Mouse (Mus musculus) retina, adult 2 months (tissue): ENCODE data around the gene Mb21d2.
A peak's percentile ranks its signal among the peaks of the same experiment; 100 is the strongest.

Source experiments
- DNase-seq: peaks from one replicate; pipeline ENCODE4 v3.0.0-alpha.2; 2012; ENCODE audit warnings: low read depth, low spot score

The Mb21d2 gene

DNA sequence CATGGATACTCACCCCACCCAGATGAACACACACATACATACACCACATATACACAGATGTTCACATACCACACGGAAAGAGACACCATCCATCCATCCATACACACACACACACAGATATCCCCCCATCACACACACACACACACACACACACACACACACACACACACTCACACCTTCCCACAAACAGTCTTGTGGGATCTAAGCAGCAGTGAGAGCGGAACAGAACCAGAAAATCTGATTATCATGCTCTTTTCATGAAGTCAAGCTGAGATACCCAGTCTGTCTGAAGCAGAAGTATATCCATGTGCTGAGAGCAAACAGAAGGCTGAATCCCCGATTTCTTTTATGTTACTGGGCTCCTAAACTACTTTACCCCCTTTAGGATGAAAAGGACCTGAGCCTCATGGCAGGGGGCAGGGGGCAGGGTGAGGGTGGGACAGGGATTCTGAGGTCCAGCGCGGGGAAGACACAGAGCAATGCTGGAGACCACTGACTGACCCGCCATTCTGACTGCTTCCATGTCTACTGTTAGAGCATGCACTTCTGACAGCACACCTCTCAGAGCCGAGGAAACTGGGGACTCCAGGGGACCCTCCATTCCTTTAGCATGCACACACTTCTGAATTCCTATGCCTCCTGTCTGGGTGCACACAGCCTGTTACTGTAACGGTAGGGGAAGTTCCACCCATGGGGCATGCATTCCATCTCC, 62.7 kb downstream of the Mb21d2 start:
- DNase-seq: no peak

DNA sequence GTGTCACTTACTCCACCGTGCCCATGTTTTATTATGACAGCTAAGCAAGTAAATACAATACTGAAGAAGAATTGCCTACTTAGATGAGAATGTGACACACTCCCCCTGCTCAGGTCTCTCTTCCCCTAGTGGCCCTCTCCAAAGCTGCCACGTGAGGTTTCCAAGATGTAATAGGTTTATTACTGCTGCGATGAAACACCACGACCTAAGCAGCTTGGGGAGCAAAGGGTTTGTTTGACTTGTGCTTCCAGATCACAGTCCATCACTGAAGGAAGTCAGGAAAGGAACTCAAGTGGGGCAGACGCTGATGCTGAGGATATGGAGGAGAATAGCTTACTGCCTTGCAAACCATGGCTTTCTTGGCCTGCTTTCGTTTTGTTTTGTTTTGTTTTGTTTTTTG, 65.9 kb downstream of the Mb21d2 start:
- no peak for DNase-seq

DNA sequence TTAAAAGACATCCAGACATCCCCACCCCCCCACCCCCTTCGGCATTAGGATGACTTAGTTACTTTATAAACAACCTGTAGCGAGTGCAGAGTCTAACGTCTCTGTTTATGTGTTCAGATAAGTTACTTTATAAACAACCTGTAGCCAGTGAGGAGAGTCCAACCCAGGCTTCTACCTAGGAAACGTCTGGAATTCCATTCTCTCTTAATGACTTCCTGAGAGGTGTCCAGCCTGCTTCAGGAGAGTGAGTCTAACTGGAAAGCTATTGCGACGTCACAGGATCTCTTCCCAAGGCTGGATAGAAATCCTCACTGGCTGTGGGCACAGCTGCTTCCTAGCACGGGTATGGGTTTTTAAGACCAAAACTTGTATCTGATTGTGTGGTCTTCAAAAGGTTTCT, 67.4 kb downstream of the Mb21d2 start:
- no peak for DNase-seq

DNA sequence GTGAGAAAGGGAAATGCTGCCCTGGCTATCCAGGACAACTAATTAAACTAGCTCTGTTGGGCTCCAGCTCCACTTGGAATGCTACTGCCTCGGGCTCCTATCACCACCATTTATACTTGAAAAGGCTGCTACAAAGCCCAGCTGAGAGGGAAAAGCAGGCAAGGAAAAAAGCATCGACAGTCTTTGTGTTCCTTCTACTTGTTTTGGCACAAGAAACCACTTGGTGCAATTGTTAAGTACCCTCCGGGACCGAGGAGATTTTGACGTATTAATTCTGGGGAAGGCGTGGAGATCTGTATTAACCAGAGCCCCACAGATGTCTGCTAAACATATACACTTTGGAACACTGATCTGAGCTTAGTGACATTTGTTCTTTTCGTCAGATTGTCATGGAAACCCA, 69.8 kb downstream of the Mb21d2 start:
- DNase-seq: no peak

DNA sequence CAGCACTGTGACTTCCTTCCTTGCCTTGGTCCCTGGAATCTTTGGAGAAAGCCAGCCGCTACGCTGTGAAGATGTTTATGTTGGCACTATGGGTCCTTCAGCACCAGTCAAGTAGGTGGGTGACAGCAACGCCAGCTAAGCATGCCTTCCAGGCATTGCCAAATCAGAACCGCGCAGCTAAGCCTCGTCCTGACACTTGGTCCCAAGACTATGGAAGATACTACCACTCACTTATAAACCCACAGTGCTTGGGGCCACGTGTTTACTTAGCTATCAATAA, 70.5 kb downstream of the Mb21d2 start:
- DNase-seq: no peak

DNA sequence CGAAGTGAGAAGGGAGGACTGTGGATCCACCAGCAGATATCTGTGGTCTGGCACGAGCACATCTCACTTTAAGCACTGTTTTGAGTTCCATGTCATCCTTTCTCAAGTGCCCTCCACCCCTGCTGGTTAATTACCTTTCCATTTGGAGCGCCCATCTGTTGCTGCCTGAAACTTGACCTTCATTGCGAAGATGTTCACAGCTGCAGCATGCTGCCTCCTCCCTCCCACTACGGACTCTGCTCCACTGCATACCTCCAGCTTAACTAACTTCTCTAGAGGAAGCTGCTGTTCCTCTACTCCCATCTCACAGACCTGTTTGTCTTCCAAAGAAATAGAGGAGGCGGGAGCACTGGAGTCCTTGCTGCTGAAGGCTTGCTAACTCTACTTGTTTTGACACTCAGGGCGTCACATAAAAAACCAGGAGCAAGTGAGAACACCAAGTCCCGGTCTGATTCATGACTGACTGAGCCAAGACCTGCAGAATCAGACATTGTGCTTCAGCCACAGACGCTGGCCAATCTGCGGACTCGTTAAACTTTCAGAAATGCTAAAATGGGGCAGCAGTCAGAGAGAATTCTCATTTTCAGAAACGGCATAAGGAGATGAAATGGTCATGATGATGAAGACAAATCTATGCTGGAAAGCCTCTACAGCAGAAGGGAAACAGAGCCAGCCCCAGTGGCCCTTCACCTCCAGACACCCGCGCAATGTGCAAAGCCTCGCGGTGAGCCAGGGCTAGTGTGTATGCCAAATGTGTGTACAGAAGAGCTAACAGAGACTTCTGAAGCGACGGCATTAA, 71.1 kb downstream of the Mb21d2 start:
- DNase-seq: no peak

DNA sequence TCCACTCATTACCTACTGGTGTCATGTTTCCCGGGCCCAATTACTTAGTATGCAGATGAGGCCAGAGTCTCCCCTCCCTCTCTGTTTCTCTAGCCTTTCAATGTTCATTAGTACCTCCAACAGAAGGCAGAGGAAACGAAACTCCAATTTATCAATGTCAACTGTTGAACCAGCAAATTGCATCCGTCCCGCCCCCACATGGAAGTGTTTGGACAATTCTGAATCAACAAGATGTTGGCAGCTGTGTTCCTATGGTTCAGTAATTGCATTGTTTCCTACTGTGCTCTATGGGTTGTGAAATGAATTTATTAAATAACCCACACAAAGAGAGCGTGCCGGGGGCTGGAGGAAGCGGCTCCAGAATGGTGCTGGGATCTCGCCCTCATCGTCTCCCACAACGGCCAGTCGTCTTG, 78.1 kb downstream of the Mb21d2 start:
- no peak for DNase-seq

DNA sequence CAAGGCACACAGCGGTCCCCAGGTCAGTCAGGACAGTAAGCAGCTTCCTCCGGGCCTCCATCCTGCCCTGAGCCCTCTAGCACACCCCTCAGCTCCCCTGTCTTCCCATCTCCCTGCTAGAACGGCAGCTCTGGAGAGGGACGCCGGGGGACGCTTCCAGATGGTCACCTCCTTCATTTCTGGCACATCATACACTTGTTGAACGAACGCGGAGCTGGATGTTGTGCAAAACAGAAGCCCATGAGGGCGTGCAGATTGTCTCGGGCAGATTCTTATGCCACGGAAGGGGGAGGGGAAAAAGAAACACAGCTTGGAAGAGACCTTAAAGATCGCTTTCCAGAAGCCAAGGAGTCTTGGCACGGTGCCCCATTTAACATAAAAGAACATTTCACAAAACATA, 78.6 kb downstream of the Mb21d2 start:
- DNase-seq: no peak

DNA sequence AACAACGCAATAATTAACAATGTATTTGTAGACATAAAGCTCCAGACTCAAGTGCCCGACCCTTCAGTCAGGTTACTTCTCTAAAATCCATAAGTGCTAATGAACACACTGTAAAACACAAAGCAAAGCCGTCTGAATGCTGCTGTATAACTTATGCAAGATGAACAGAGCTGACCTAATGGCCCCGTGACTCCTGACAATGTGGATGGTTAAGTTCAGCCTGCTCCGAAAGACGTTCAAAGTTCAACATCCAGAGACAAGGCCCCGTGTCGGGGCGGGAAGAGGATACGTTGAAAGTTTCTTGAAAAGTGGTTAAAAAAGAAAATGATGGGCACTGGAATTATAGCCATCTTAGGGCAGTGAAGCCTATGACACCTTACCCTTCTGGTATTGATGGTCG, 83.3 kb downstream of the Mb21d2 start:
- DNase-seq: no peak

DNA sequence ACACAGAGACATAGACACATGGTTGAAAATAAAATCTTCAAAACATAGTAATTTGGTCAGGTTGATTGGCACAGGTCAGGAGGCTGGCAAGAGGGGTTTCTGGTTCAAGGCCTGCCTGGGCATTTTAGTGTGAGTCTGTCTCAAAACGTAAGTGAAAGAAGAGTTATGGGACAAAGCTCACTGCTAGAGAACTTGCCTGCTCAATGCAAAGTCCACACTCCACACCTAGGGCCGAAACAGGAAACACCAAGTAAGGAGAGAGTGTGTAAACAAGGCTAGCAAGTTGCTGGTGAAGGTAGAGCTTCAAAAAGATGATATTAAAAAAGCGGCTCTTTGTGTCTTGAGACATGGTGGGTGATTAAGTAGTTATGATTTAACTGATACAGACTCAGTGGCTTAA, 84.1 kb downstream of the Mb21d2 start:
- no peak for DNase-seq

DNA sequence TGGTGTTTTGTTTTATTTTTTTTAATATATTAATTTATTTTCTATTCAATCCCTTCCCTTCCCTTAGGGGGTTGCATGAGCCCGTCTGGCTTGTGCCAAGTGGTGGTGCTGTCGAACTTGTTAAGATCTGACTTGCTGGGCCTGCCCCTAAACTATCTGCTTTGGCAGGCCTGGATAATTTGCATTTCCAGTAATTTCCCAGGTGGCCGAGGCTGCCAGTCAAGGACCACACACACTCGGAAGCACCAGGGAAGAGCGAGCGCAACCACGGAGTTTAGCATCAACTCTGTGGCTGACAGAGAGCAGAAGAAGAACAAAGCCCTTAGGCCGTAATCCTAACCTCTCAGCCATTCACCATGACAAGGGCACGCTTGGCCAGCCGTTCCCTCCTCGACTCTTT, 88.4 kb downstream of the Mb21d2 start:
- no peak for DNase-seq

DNA sequence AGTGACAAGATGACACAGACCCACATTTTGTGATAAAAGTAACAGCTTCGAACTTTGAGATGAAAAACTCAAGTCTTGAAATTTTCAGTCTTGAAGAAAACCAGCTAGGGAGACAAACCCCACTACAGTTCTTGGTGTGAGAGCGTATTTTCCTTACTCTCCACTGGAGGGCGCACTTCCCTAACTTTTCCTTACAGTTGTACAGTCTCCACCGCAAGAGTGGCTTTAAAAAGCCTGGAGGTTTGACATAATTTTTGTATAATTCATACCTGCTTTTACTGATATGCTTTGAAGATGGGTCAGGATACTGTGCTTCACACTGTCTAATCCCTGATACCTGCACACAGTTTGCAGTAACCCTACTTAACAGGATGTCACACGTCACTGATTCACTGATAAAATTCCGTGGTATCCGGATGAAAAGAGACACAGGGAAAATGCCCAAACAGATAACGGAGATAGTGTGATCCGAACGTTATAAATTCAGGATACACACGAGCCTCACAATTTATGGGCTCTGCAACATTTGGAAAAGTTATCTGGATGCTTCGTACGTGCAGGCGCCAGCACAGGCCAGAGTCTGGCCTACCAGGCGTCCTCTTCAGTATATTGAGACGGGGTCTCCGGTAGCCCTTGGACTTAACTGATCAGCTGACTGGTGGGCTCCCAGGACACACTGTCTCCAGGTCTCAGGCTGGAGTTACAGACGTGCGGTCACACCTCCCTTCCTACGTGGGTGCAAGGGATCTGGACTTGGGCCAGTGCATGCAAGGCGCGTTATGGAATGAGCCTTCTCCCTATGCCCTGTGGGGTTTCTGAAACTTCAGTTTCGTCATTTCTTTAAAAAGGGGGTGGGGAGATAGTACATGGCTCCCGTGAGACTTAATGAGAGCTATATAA, 89.1 kb downstream of the Mb21d2 start:
- peak; percentile 34 for DNase-seq

DNA sequence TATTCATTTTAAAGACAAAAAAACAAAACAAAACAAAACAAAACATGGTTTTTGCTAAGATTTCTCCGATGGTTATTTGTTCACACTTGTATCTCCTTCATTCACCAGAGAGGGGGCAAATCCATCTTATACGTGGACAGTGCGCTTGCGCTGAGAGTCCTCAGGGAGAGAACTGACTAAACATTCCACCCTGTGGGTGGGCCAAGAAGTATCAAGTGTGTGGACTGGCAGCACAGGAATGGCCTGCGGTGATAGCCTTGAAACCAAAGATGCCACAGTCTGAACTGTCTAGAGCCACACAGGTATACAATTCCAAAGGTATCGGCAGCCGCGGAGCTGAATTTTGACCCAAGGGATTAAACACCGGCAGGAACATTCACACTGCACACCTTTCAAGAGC, 89.9 kb downstream of the Mb21d2 start:
- no peak for DNase-seq

DNA sequence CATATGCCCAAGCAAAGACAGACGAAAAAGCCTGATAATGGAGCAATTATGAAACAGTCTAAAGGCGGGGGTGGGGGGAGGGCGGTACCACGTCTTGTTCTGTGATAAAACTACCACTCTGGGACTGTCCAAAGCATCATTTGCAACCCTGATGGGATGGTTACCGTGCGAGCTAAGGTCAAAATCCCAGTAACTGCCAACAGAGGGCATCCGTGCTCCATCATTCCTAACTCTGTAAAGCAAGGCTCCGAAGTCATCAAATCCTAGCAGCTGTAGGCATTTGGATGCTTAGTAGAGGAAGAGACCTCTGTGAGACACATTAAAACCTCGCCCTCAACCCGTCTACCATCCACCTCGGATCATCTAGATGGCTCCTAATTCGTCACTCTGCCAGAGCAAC, 91.5 kb downstream of the Mb21d2 start:
- peak; percentile 38 for DNase-seq

DNA sequence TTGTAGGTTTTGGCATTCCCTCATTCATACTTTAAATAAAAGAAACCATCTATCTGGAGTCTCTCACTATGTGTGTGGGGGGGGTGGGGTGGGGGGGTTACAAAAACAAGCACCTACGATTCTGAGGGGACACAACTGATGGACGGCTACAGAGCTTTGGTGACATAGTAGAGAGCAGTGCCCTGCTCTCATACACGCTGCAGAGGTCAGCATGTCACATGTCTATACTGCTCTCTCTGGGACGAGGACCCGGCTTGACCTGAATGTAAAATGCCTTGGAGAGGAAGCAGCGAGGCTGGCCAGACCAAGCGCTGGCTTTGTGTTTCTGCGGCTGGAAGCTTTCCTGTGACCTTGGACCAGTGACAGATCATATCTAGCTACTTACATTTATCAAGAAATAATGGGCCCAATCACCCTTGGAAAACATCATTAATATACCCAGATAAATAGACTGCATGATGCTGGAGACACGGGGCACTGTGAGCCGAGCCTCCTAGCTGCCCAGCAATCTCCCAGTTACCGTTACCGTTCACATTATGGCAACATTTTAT, 97.3 kb downstream of the Mb21d2 start:
- DNase-seq: no peak

DNA sequence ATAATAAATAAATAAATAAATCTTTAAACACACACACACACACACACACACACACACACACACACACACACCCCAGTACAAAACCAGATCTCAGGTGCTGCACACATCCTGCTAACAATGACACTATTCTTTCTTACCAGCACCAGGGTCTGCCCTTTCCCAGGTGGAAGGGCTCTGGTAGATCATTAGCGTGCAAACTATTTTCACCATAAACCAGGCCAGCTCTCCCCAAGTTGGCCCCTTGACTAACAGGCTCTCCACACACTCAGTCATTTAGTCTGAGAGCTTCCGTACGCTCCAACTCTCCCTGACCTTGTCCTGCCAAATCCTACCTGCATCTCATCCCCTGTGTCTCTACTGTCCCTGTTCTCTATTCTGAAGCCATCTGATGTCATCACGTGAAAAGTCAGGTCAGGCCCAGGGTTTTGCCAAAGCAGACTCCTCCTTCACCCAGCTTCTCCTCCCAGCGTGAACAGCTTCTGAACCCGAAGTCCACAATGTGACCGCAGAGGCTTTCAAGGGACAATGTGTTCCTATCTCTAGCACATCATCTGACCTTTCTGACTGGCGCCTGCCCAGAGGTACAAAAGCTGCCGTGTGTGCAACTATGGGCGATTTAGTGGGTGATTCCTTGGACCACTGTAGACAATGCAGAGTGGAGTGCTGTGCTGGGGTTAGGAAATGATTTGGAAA, 100.1 kb downstream of the Mb21d2 start:
- DNase-seq: no peak

DNA sequence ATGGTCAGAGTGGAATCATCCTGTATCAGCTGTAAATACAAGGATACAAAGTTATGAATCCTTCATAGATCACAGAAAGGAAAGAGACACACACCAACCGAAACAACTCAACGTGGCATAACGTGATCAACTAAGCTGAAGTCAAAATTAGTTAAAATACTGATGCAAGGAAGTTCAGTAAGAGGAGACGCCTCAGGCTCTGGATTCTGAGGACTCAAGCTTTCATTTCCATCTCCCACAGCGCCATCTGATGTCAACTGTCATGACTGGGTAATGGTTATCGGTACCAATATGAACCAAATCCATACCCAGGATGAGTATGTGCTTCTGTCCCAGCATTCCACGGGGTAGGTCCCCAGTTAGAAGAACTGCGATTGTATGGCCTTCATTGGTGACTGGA, 104.7 kb downstream of the Mb21d2 start:
- no peak for DNase-seq

DNA sequence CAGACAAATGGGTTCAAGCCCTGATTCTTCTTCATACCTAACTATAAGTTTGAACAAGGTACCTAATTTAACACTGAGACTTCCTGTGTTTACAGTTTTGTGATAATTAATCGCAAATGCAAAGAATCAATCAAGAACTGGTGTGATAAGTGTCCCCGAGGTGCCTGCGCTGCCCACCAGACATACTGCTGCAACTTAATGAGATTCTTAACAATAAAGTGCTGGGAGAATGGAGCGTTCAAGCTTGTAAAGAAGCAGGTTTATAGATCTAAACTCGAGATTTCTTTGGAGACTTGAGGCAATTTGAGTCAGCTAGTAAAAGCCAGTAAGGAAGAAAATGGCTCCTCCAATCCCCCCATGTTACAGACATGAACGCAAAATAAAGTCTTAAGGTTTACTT, 107.7 kb downstream of the Mb21d2 start:
- no peak for DNase-seq

DNA sequence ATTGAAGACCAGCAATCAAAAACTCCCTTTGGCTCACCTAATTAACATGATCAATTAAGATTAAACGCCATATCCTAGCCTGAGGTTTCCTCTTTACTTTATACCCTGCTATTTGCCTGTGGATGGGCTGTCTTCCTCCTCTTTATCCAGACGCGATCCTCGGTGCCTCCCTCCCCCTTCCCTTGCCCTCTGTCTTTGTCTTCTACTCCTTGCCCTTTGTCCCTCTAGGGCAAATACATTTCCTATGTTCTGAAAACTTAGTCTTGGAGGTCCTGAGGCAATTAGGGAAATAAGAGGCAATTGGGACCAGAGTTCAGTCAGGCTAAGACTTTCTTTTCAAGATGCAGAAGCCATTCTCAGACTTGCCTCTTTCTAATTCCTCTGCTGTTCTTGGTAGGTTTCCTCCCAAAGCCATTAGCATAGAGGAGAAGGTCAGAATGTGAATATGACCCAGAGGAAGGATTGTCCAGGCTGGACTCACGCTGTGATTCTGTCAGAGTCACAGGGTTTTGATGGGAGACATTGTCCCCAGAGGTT, 110.7 kb downstream of the Mb21d2 start:
- no peak for DNase-seq

DNA sequence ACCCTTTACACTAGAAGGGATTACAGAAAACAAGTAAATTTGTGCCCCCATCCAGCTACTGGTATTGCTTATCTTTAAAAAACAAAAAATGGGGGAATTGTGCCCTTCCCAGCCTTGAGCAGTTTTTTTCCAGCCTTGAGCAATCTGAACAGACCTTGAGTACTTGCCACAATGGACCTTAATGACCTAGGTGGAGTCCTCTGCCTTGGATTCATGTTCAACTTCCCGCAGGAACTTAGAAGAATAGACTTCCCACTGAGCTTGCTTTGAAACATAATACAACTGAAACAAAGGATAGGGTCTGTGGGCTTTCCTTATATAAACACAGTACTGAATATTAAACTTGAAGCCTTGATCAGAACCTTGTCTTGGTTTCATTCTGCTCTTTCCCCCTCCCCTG, 116.2 kb downstream of the Mb21d2 start:
- no peak for DNase-seq

DNA sequence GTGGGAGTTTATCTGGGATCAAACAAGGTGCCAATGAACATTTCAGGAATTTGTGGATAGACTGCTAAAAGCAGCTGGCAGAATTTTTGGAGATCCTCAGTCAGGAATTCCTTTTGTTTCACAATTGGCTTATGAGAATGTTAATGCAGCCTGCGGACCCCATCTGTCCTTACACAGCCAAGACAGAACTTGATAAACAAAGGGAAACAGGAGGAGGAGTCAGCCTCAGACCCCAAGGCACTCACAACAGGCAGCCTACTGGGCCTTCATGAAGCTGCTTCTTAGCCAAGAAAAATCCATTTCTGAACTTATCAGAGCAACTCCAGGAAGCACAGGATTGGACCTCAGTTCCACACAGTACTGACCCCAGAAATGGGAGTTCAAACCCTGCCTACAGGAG, 120.4 kb downstream of the Mb21d2 start:
- no peak for DNase-seq
